Mouse (Mus musculus) C2C12 (cell line): Measurements from ENCODE around the gene Zbtb8b.

ENCODE experiments used
- CEBPB ChIP-seq: IDR thresholded peaks from one replicate; pipeline ENCODE4 v1.6.1; 2011; ENCODE audit warnings: low read depth, mild to moderate bottlenecking, control low read depth, moderate library complexity
- CTCF ChIP-seq: IDR thresholded peaks from one replicate; pipeline ENCODE4 v1.5.1; 2011; ENCODE audit not compliant: control insufficient read depth, insufficient read depth, insufficient read length
- MAX ChIP-seq: IDR thresholded peaks from one replicate; pipeline ENCODE4 v1.6.1; 2011; ENCODE audit warnings: mild to moderate bottlenecking, control low read depth
- USF1 ChIP-seq: IDR thresholded peaks from one replicate; pipeline ENCODE4 v1.6.1; 2011; ENCODE audit warnings: low read depth, mild to moderate bottlenecking, control low read depth, moderate library complexity

GRCm38 (mm10) chr4:129450851-129451250 lies 10.2 kb upstream of the Zbtb8b start:
- TF ChIP-seq CTCF (no peak), MAX (no peak), USF1 (no peak), CEBPB (no peak)
